Mouse (Mus musculus) lung, adult 2 months (tissue): ENCODE data around the gene Rnf166.

Experiments used
- CTCF ChIP-seq: fragments of 200-500 bp; IDR thresholded peaks from 2 replicates; pipeline ENCODE4 v1.5.1; 2011; ENCODE audit warnings: mild to moderate bottlenecking, low read length, control low read depth; ENCODE audit not compliant: insufficient read depth
- POLR2A ChIP-seq: fragments of 200-500 bp; IDR thresholded peaks from 2 replicates; pipeline ENCODE4 v1.6.1; 2011; ENCODE audit warnings: low read depth, mild to moderate bottlenecking, control low read depth, low read length, borderline replicate concordance; ENCODE audit errors: extremely low read depth

- no peak for TF ChIP-seq POLR2A
- TF ChIP-seq CTCF: no peak
Measured at GRCm38 (mm10) chr8:122473911-122474421, 1.9 kb downstream of the Rnf166 start.
